21 mouse cellular contexts compared by ENCODE assay signal in genomic region chr1:192104021-192104420, GRCm38 (mm10). TPM values are rescaled to one million over a fixed set of nuclear protein-coding genes. Genes with fewer than 3 reads are reported as not detected.
DNase-seq lines count a peak whose midpoint lies in the region; ATAC-seq and TF ChIP-seq lines count a peak whose summit lies in the region.
"Had no signal": no experiment of that assay in that cellular context is flagged by ENCODE, and none has a peak within 500 bp of the region (broad histone marks: within the 10 kb centered on the region; RNA-seq: fewer than 3 reads in every experiment).

No protein-coding gene starts in this region.

- H3K27me3 ChIP-seq in kidney, embryonic 14.5 days (ENCODE audit: control insufficient read depth, insufficient read depth, low read length) = no peaks in the 10 kb centered on the region
- no peaks in the 10 kb centered on the region for H3K27me3 ChIP-seq in liver, embryonic 14.5 days (ENCODE audit: control insufficient read depth, insufficient read depth, low read length)
- H3K27me3 ChIP-seq in hindbrain, postnatal 0 days (ENCODE audit: insufficient read depth, low read length) = no peaks in the 10 kb centered on the region
- H3K27me3 ChIP-seq: embryonic facial prominence, embryonic 13.5 days; heart, embryonic 13.5 days; neural tube, embryonic 13.5 days had no signal

- ATAC-seq in kidney, embryonic 14.5 days (ENCODE audit: low FRiP score, low TSS enrichment) = no peak
- ATAC-seq in liver, embryonic 14.5 days (ENCODE audit: insufficient read depth) = peak; percentile 31; the same call in 1 of the 2 replicates
- ATAC-seq in hindbrain, postnatal 0 days = no peak
- ATAC-seq: forebrain, postnatal 0 days had no signal

- WGBS in kidney, embryonic 14.5 days = over 99% methylated on average over 9 of the region's 9 CpGs
- WGBS in liver, embryonic 14.5 days (ENCODE audit: insufficient replicate concordance) = 90% methylated on average over 9 of the region's 9 CpGs
- 98% methylated on average over 9 of the region's 9 CpGs for WGBS in hindbrain, postnatal 0 days

- H3K9me3 ChIP-seq in kidney, embryonic 14.5 days (ENCODE audit: control insufficient read depth, low read length) = no peaks in the 10 kb centered on the region
- no peaks in the 10 kb centered on the region for H3K9me3 ChIP-seq in liver, embryonic 14.5 days (ENCODE audit: control insufficient read depth, low read length)
- no peaks in the 10 kb centered on the region for H3K9me3 ChIP-seq in hindbrain, postnatal 0 days (ENCODE audit: low read length)
- H3K9me3 ChIP-seq: embryonic facial prominence, embryonic 13.5 days; heart, embryonic 13.5 days; neural tube, embryonic 13.5 days had no signal

- no peak overlapping the region for H3K4me3 ChIP-seq in kidney, embryonic 14.5 days (ENCODE audit: low read length)
- no peak overlapping the region for H3K4me3 ChIP-seq in liver, embryonic 14.5 days (ENCODE audit: insufficient read depth in 1 of 2, low read depth in 2 of 2, low read length in 2 of 2)
- H3K4me3 ChIP-seq in hindbrain, postnatal 0 days (ENCODE audit: low read length) = no peak overlapping the region
- H3K4me3 ChIP-seq: embryonic facial prominence, embryonic 13.5 days; heart, embryonic 13.5 days; layer of hippocampus, adult 2 months; neural tube, embryonic 13.5 days had no signal

- H3K36me3 ChIP-seq in kidney, embryonic 14.5 days (ENCODE audit: control insufficient read depth, insufficient read depth, low read length) = peaks cover 37% of the 10 kb centered on the region
- H3K36me3 ChIP-seq in liver, embryonic 14.5 days (replicated peaks; ENCODE audit: control insufficient read depth, insufficient read depth, low read depth) = peaks cover 10% of the 10 kb centered on the region
- peaks cover 29% of the 10 kb centered on the region; the same call in 1 of the 2 replicates for H3K36me3 ChIP-seq in hindbrain, postnatal 0 days (ENCODE audit: insufficient read depth, low read length)

- H3K4me2 ChIP-seq in kidney, embryonic 14.5 days (replicated peaks; ENCODE audit: low read depth, low read length) = no peak overlapping the region
- H3K4me2 ChIP-seq in liver, embryonic 14.5 days (ENCODE audit: low read depth) = no peak overlapping the region
- H3K4me2 ChIP-seq in hindbrain, postnatal 0 days (ENCODE audit: low read depth, low read length) = no peak overlapping the region
- H3K4me2 ChIP-seq: embryonic facial prominence, embryonic 13.5 days; heart, embryonic 13.5 days; midbrain, embryonic 11.5 days; neural tube, embryonic 13.5 days had no signal

- DNase-seq in kidney, adult 11 months = peak; percentile 83
- peak; percentile 55 for DNase-seq in kidney, postnatal 14 days
- no peak for DNase-seq in liver, embryonic 14.5 days (ENCODE audit: low read depth in 3 of 3, low spot score in 3 of 3)
- DNase-seq in gastrocnemius, postnatal 36 days = no peak
- DNase-seq in Muller cell, postnatal 12 days (ENCODE audit: inconsistent ontology term) = no peak
- DNase-seq in hindbrain, postnatal 0 days (ENCODE audit: low spot score) = no peak
- DNase-seq: adrenal gland, postnatal 25 days; cerebellum, adult 9-10 months; forebrain, postnatal 0 days; heart, postnatal 36 days; left cerebral cortex, postnatal 4 days; lung, adult 2 months; lung, postnatal 4 days; right cerebral cortex, postnatal 14 days; thymus, postnatal 25 days had no signal

- no peak overlapping the region for H3K27ac ChIP-seq in kidney, embryonic 14.5 days (ENCODE audit: low read depth, low read length)
- no peak overlapping the region for H3K27ac ChIP-seq in liver, embryonic 14.5 days
- H3K27ac ChIP-seq in hindbrain, postnatal 0 days = no peak overlapping the region
- H3K27ac ChIP-seq: embryonic facial prominence, embryonic 13.5 days; heart, embryonic 13.5 days; layer of hippocampus, adult 2 months; neural tube, embryonic 13.5 days had no signal

- no peak for TF ChIP-seq EP300 in liver, embryonic 14.5 days (IDR thresholded peaks at IDR 0.05; ENCODE audit: low read depth)

- TF ChIP-seq CTCF in liver, embryonic 14.5 days (IDR thresholded peaks at IDR 0.05; ENCODE audit: low read depth) = no peak
- TF ChIP-seq CTCF in hindbrain, postnatal 0 days (IDR thresholded peaks at IDR 0.05; ENCODE audit: low read depth) = no peak

- H3K4me1 ChIP-seq in kidney, embryonic 14.5 days (ENCODE audit: control insufficient read depth, insufficient read depth, low read length) = no peaks in the 10 kb centered on the region
- H3K4me1 ChIP-seq in liver, embryonic 14.5 days (replicated peaks; ENCODE audit: control insufficient read depth in 2 of 2, insufficient read depth in 2 of 2, low read length in 1 of 2) = peaks cover 0 to 4% of the 10 kb centered on the region in 2 experiments; a peak in 2 of 4 replicates
- no peaks in the 10 kb centered on the region for H3K4me1 ChIP-seq in hindbrain, postnatal 0 days (ENCODE audit: insufficient read depth, low read length)
- H3K4me1 ChIP-seq: embryonic facial prominence, embryonic 13.5 days; neural tube, embryonic 13.5 days had no signal

- H3K9ac ChIP-seq in kidney, embryonic 14.5 days (ENCODE audit: low read depth, low read length) = no peak overlapping the region
- no peak overlapping the region for H3K9ac ChIP-seq in liver, embryonic 14.5 days (replicated peaks)
- no peak overlapping the region for H3K9ac ChIP-seq in hindbrain, postnatal 0 days (replicated peaks; ENCODE audit: low read length)
- H3K9ac ChIP-seq: embryonic facial prominence, embryonic 13.5 days; forebrain, postnatal 0 days; heart, embryonic 13.5 days; neural tube, embryonic 13.5 days had no signal

- intact Hi-C loops in gastrocnemius, postnatal 36 days (cut with DNase I) = no loop called here

RNA-seq across cellular contexts. Expression of gene Traf5, which starts 11.7 kb away (rescaled TPM):
- polyA plus RNA-seq in kidney, embryonic 14.5 days (2014; fragmentation: Nextera tagmentation; extraction: Ambion mirVana) = 14.7 and 15.5 TPM in 2 replicates
- polyA plus RNA-seq in liver, embryonic 14.5 days (2012; rRNA removed) = 4.9 and 7.2 TPM in 2 replicates
- 4.9 and 6.6 TPM in 2 replicates for polyA plus RNA-seq in liver, embryonic 14.5 days (2014; fragmentation: Nextera tagmentation; extraction: Ambion mirVana)
- 1 to 10 TPM; 2.9 to 3.0 TPM for total RNA-seq in gastrocnemius, postnatal 36 days (2021)
- total RNA-seq in hindbrain, postnatal 0 days (2014; rRNA removed) = 0.58 and 7.3 TPM in 2 replicates
- polyA plus RNA-seq in hindbrain, postnatal 0 days (2015; fragmentation: Nextera tagmentation; extraction: Ambion mirVana) = 1.4 and 2.0 TPM in 2 replicates

RNA-seq across cellular contexts. Expression of gene Rcor3, which starts 33.8 kb away (rescaled TPM):
- 23.3 and 25.1 TPM in 2 replicates for polyA plus RNA-seq in kidney, embryonic 14.5 days (2014; fragmentation: Nextera tagmentation; extraction: Ambion mirVana)
- 7.1 and 9.1 TPM in 2 replicates for polyA plus RNA-seq in liver, embryonic 14.5 days (2012; rRNA removed)
- polyA plus RNA-seq in liver, embryonic 14.5 days (2014; fragmentation: Nextera tagmentation; extraction: Ambion mirVana) = 6.7 and 6.9 TPM in 2 replicates
- 10 to 100 TPM; 21.0 to 21.9 TPM for total RNA-seq in gastrocnemius, postnatal 36 days (2021)
- total RNA-seq in hindbrain, postnatal 0 days (2014; rRNA removed) = 24.2 and 31.2 TPM in 2 replicates
- polyA plus RNA-seq in hindbrain, postnatal 0 days (2015; fragmentation: Nextera tagmentation; extraction: Ambion mirVana) = 50.0 and 51.3 TPM in 2 replicates

Comparison
In these comparisons a context has a peak if more than half of its experiments do, and no peak if none do; other contexts are left out.
1. DNase-seq: peak in kidney, adult 11 months (single experiment) and kidney, postnatal 14 days (single experiment); none in liver, embryonic 14.5 days (0 of 3), gastrocnemius, postnatal 36 days (0 of 2), Muller cell, postnatal 12 days (single experiment) and hindbrain, postnatal 0 days (single experiment).